In genomic region chr8:120487377-120487728, GRCm38 (mm10) we compare ENCODE assay signal across 8 mouse cellular contexts.
DNase-seq lines count a peak whose midpoint lies in the region; ATAC-seq and TF ChIP-seq lines count a peak whose summit lies in the region.

No protein-coding gene starts in this region.

- H3K9me3 ChIP-seq in G1E (replicated peaks): no peaks in the 10 kb centered on the region
- no peaks in the 10 kb centered on the region for H3K9me3 ChIP-seq in forebrain, embryonic 16.5 days (ENCODE audit: control insufficient read depth, low read length)
- H3K9me3 ChIP-seq in midbrain, embryonic 14.5 days (ENCODE audit: control insufficient read depth, low read length): no peaks in the 10 kb centered on the region

- peaks cover 25% of the 10 kb centered on the region for H3K27me3 ChIP-seq in G1E (ENCODE audit: insufficient read depth, low read length)
- H3K27me3 ChIP-seq in forebrain, embryonic 16.5 days (replicated peaks; ENCODE audit: control insufficient read depth, insufficient read depth, low read length): no peaks in the 10 kb centered on the region
- H3K27me3 ChIP-seq in midbrain, embryonic 14.5 days (ENCODE audit: control insufficient read depth, insufficient read depth, low read length): no peaks in the 10 kb centered on the region

- peaks cover 75% of the 10 kb centered on the region for H3K4me1 ChIP-seq in G1E (ENCODE audit: insufficient read depth, low read depth, low read length)
- peaks cover 63% of the 10 kb centered on the region for H3K4me1 ChIP-seq in forebrain, embryonic 16.5 days (replicated peaks; ENCODE audit: control insufficient read depth, insufficient read depth, low read length)
- H3K4me1 ChIP-seq in midbrain, embryonic 14.5 days (ENCODE audit: control insufficient read depth, insufficient read depth, low read length): peaks cover 55% of the 10 kb centered on the region

- H3K4me3 ChIP-seq in G1E (ENCODE audit: low read depth, low read length): peak overlapping the region; percentile 83
- H3K4me3 ChIP-seq in forebrain, embryonic 16.5 days (replicated peaks; ENCODE audit: low read length): peak overlapping the region; percentile 86
- H3K4me3 ChIP-seq in midbrain, embryonic 14.5 days (replicated peaks; ENCODE audit: low read depth, low read length): peak overlapping the region; percentile 91

- H3K9ac ChIP-seq in forebrain, embryonic 16.5 days (replicated peaks; ENCODE audit: low read depth, low read length): peak overlapping the region; percentile 98
- peak overlapping the region; percentile 98 for H3K9ac ChIP-seq in midbrain, embryonic 14.5 days (replicated peaks; ENCODE audit: low read length)

- under 1% methylated on average over 32 of the region's 34 CpGs for WGBS in forebrain, embryonic 16.5 days
- under 1% methylated on average over 34 of the region's 34 CpGs for WGBS in midbrain, embryonic 14.5 days

- no peak for TF ChIP-seq CTCF in G1E (IDR thresholded peaks at IDR 0.05; ENCODE audit: low read depth, low read length)

- peak overlapping the region; percentile 95 for H3K4me2 ChIP-seq in forebrain, embryonic 16.5 days (ENCODE audit: low read length)
- H3K4me2 ChIP-seq in midbrain, embryonic 14.5 days (ENCODE audit: low read length): peak overlapping the region; percentile 95

- peak overlapping the region; percentile 100 for H3K27ac ChIP-seq in forebrain, embryonic 16.5 days (ENCODE audit: low read length)
- H3K27ac ChIP-seq in midbrain, embryonic 14.5 days (replicated peaks; ENCODE audit: low read depth, low read length): peak overlapping the region; percentile 100

- no peak for ATAC-seq in G1E (ENCODE audit: extremely low read depth, insufficient number of reproducible peaks, low FRiP score, poor library complexity, severe bottlenecking)
- peak; percentile 21 for ATAC-seq in forebrain, embryonic 16.5 days
- no peak for ATAC-seq in midbrain, embryonic 14.5 days (ENCODE audit: low FRiP score, low TSS enrichment)

- peak; percentile 98 for DNase-seq in heart, adult 11 months
- DNase-seq in heart, adult 8-10 months (ENCODE audit: low spot score): no peak
- no peak for DNase-seq in G1E (ENCODE audit: low spot score)
- DNase-seq in kidney, postnatal 14 days: peak; percentile 75
- no peak for DNase-seq in midbrain, embryonic 14.5 days
- no peak for DNase-seq in T-cell, adult 2 months (ENCODE audit: low spot score)
- DNase-seq in left cerebral cortex, adult 8-10 months (ENCODE audit: low spot score in 2 of 2): no peak

- peaks cover 12% of the 10 kb centered on the region for H3K36me3 ChIP-seq in G1E (replicated peaks)
- no peaks in the 10 kb centered on the region for H3K36me3 ChIP-seq in forebrain, embryonic 16.5 days (ENCODE audit: control insufficient read depth, insufficient read depth)
- no peaks in the 10 kb centered on the region for H3K36me3 ChIP-seq in midbrain, embryonic 14.5 days (ENCODE audit: control insufficient read depth, insufficient read depth, low read length)

Comparison
In these comparisons a context has a peak if more than half of its experiments do, and no peak if none do; other contexts are left out.
1. DNase-seq: peak in heart, adult 11 months (single experiment) and kidney, postnatal 14 days (single experiment); none in heart, adult 8-10 months (single experiment), G1E (single experiment), midbrain, embryonic 14.5 days (single experiment), T-cell, adult 2 months (single experiment) and left cerebral cortex, adult 8-10 months (0 of 2).
2. Peak in every context shown above with its lines, with median percentiles within 50 percentile points of each other: H3K4me3 ChIP-seq.